Mouse (Mus musculus): ENCODE results near the gene Knop1. TPM values are rescaled to one million over a fixed set of nuclear protein-coding genes. Genes with fewer than 3 reads are reported as not detected.
A peak's percentile ranks its signal among the peaks of the same experiment; 100 is the strongest.

The Knop1 gene
- 150 and 153 TPM in 2 replicates for polyA plus RNA-seq (2016; fragmentation: Nextera tagmentation; extraction: Ambion mirVana)

- WGBS: under 1% methylated on average over 46 of the region's 46 CpGs
- Histone ChIP-seq H3K27ac (peak within 1 kb of the TSS; percentile 83), H3K36me3 (replicated peaks) (peaks cover 54% of the 10 kb centered on the region), H3K4me1 (peaks cover 24% of the 10 kb centered on the region), H3K27me3 (ENCODE audit: poor library complexity, severe bottlenecking) (no peaks in the 10 kb centered on the region), H3K4me3 (peak within 1 kb of the TSS; percentile 61), H3K9me3 (no peaks in the 10 kb centered on the region; the same call in 1 of the 2 replicates)
- DNase-seq (ENCODE audit: extremely low spot score, low spot score): no peak
Measured at GRCm38 (mm10) chr7:118855877-118856304, at the start of gene Knop1. Gene Knop1 (minus strand): TSS chr7:118856254.

- Histone ChIP-seq H3K9me3 (no peaks in the 10 kb centered on the region), H3K36me3 (replicated peaks) (no peaks in the 10 kb centered on the region), H3K27me3 (ENCODE audit: poor library complexity, severe bottlenecking) (no peaks in the 10 kb centered on the region), H3K4me1 (peaks cover 14% of the 10 kb centered on the region; the same call in 1 of the 2 replicates), H3K4me3 (no peak overlapping the region), H3K27ac (no peak overlapping the region)
- WGBS: 92% methylated on average over 4 of the region's 4 CpGs
- no peak for DNase-seq (ENCODE audit: extremely low spot score, low spot score)
Measured at GRCm38 (mm10) chr7:118904530-118904929, 48.5 kb upstream of the Knop1 start.

- Histone ChIP-seq H3K4me1 (peaks cover 11% of the 10 kb centered on the region; the same call in 1 of the 2 replicates), H3K4me3 (no peak overlapping the region), H3K36me3 (replicated peaks) (no peaks in the 10 kb centered on the region), H3K27me3 (ENCODE audit: poor library complexity, severe bottlenecking) (no peaks in the 10 kb centered on the region), H3K27ac (no peak overlapping the region), H3K9me3 (no peaks in the 10 kb centered on the region)
- DNase-seq (ENCODE audit: extremely low spot score, low spot score): no peak
- WGBS: 86% methylated on average over 9 of the region's 9 CpGs
Measured at GRCm38 (mm10) chr7:118903879-118904278, 47.8 kb upstream of the Knop1 start.

- Histone ChIP-seq H3K4me1 (peaks cover 9% of the 10 kb centered on the region; the same call in 1 of the 2 replicates), H3K27me3 (ENCODE audit: poor library complexity, severe bottlenecking) (no peaks in the 10 kb centered on the region), H3K4me3 (no peak overlapping the region), H3K9me3 (no peaks in the 10 kb centered on the region), H3K27ac (no peak overlapping the region), H3K36me3 (replicated peaks) (no peaks in the 10 kb centered on the region)
- DNase-seq (ENCODE audit: extremely low spot score, low spot score): no peak
- 84% methylated on average over 13 of the region's 13 CpGs for WGBS
Measured at GRCm38 (mm10) chr7:118902944-118903343, 46.9 kb upstream of the Knop1 start.

GRCm38 (mm10) chr7:118900090-118900489, 44.0 kb upstream of the Knop1 start:
- Histone ChIP-seq H3K4me3 (no peak overlapping the region), H3K4me1 (peaks cover 23% of the 10 kb centered on the region), H3K27me3 (ENCODE audit: poor library complexity, severe bottlenecking) (no peaks in the 10 kb centered on the region), H3K9me3 (no peaks in the 10 kb centered on the region), H3K36me3 (replicated peaks) (no peaks in the 10 kb centered on the region), H3K27ac (peak overlapping the region; percentile 31; the same call in 1 of the 2 replicates)
- DNase-seq (ENCODE audit: extremely low spot score, low spot score): no peak
- WGBS: 82% methylated on average over 2 of the region's 2 CpGs

- Histone ChIP-seq H3K4me1 (peaks cover 23% of the 10 kb centered on the region), H3K27ac (no peak overlapping the region), H3K4me3 (no peak overlapping the region), H3K36me3 (replicated peaks) (no peaks in the 10 kb centered on the region), H3K27me3 (ENCODE audit: poor library complexity, severe bottlenecking) (no peaks in the 10 kb centered on the region), H3K9me3 (no peaks in the 10 kb centered on the region)
- DNase-seq (ENCODE audit: extremely low spot score, low spot score): no peak
Measured at GRCm38 (mm10) chr7:118898063-118898462, 42.0 kb upstream of the Knop1 start.

GRCm38 (mm10) chr7:118895469-118896450, 39.7 kb upstream of the Knop1 start:
- Histone ChIP-seq H3K4me1 (peaks cover 31% of the 10 kb centered on the region), H3K36me3 (replicated peaks) (no peaks in the 10 kb centered on the region), H3K27ac (no peak overlapping the region), H3K27me3 (ENCODE audit: poor library complexity, severe bottlenecking) (no peaks in the 10 kb centered on the region), H3K4me3 (no peak overlapping the region), H3K9me3 (no peaks in the 10 kb centered on the region)
- no peak for DNase-seq (ENCODE audit: extremely low spot score, low spot score)
- 66% methylated on average over 10 of the region's 10 CpGs for WGBS

- DNase-seq (ENCODE audit: extremely low spot score, low spot score): no peak
- H3K27me3 ChIP-seq (ENCODE audit: poor library complexity, severe bottlenecking): no peaks in the 10 kb centered on the region
- WGBS: 7% methylated on average over 3 of the region's 3 CpGs
- peaks cover 42% of the 10 kb centered on the region for H3K4me1 ChIP-seq
- H3K27ac ChIP-seq: peak overlapping the region; percentile 62
- H3K9me3 ChIP-seq: no peaks in the 10 kb centered on the region
- no peaks in the 10 kb centered on the region for H3K36me3 ChIP-seq (replicated peaks)
- H3K4me3 ChIP-seq: no peak overlapping the region
Measured at GRCm38 (mm10) chr7:118889046-118889680, 33.1 kb upstream of the Knop1 start.

GRCm38 (mm10) chr7:118887303-118888055, 31.4 kb upstream of the Knop1 start:
- Histone ChIP-seq H3K27ac (peak overlapping the region; percentile 54), H3K36me3 (replicated peaks) (no peaks in the 10 kb centered on the region), H3K4me3 (no peak overlapping the region), H3K4me1 (peaks cover 48% of the 10 kb centered on the region), H3K27me3 (ENCODE audit: poor library complexity, severe bottlenecking) (no peaks in the 10 kb centered on the region), H3K9me3 (no peaks in the 10 kb centered on the region)
- WGBS: 25% methylated on average over 6 of the region's 6 CpGs
- DNase-seq (ENCODE audit: extremely low spot score, low spot score): no peak

GRCm38 (mm10) chr7:118884969-118885368, 28.9 kb upstream of the Knop1 start:
- H3K4me1 ChIP-seq: peaks cover 40% of the 10 kb centered on the region
- no peak overlapping the region for H3K27ac ChIP-seq
- no peaks in the 10 kb centered on the region for H3K27me3 ChIP-seq (ENCODE audit: poor library complexity, severe bottlenecking)
- H3K36me3 ChIP-seq (replicated peaks): no peaks in the 10 kb centered on the region
- no peak for DNase-seq (ENCODE audit: extremely low spot score, low spot score)
- WGBS: 92% methylated on average over 4 of the region's 4 CpGs
- H3K4me3 ChIP-seq: no peak overlapping the region
- no peaks in the 10 kb centered on the region for H3K9me3 ChIP-seq

GRCm38 (mm10) chr7:118883957-118884356, 27.9 kb upstream of the Knop1 start:
- no peak for DNase-seq (ENCODE audit: extremely low spot score, low spot score)
- Histone ChIP-seq H3K27ac (no peak overlapping the region), H3K36me3 (replicated peaks) (no peaks in the 10 kb centered on the region), H3K4me3 (no peak overlapping the region), H3K9me3 (no peaks in the 10 kb centered on the region), H3K27me3 (ENCODE audit: poor library complexity, severe bottlenecking) (no peaks in the 10 kb centered on the region), H3K4me1 (peaks cover 33% of the 10 kb centered on the region)
- WGBS: 74% methylated on average over 4 of the region's 4 CpGs

GRCm38 (mm10) chr7:118879466-118880029, 23.5 kb upstream of the Knop1 start:
- no peaks in the 10 kb centered on the region for H3K36me3 ChIP-seq (replicated peaks)
- no peaks in the 10 kb centered on the region for H3K9me3 ChIP-seq
- 85% methylated on average over 3 of the region's 3 CpGs for WGBS
- H3K4me1 ChIP-seq: peaks cover 7% of the 10 kb centered on the region; the same call in 1 of the 2 replicates
- no peaks in the 10 kb centered on the region for H3K27me3 ChIP-seq (ENCODE audit: poor library complexity, severe bottlenecking)
- no peak overlapping the region for H3K4me3 ChIP-seq
- no peak for DNase-seq (ENCODE audit: extremely low spot score, low spot score)
- no peak overlapping the region for H3K27ac ChIP-seq
